Mouse (Mus musculus): ENCODE measurements around the gene Islr2.

DNA sequence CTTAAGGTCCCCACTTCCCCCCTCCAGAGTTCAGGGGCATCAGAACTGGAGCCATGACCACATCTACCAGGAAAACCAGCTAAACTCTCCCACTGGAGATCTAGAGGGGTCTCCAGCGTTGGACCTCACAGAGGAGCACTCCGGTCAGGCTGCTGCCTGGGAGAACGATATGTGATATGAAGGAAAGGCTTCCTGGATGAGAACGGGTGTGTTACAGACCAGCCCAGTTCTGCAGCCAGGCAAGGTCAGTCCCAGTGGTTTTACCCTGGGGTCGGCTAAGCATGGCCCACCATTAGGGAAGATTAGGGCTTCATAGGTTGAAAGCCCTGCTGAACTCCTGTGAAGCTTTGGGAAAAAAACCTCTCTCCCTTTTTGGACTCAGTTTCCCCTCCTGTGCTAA is 9.3 kb upstream of the Islr2 start:
- no peak for TF ChIP-seq POLR2A (IDR thresholded peaks at IDR 0.05; ENCODE audit: borderline replicate concordance, extremely low read depth, low read depth, low read length)
- TF ChIP-seq CTCF (IDR thresholded peaks at IDR 0.05; ENCODE audit: insufficient read depth, low read length): no peak

All from lung, adult 2 months (tissue).